Mouse (Mus musculus) sigmoid colon, adult 10 weeks (tissue): ENCODE results near the gene Olfr193. TPM values are rescaled to one million over a fixed set of nuclear protein-coding genes. Genes with fewer than 3 reads are reported as not detected.

Experiments
- polyA plus RNA-seq: library from polyadenylated mRNA; stranded (reverse); fragments of 350-450 nt; fragmentation: Illumina TruSeq; extraction: RNeasy Lipid Tissue Mini Kit (QIAGEN cat#74804); gene quantifications from one replicate; pipeline ENCODE4 v1.2.3, GENCODE M21; 2014; ENCODE audit warnings: low read depth, low replicate concordance

The Olfr193 gene
- polyA plus RNA-seq = not detected

GRCm38 (mm10) chr16:59111781-59112180, at the start of gene Olfr193:
Gene Olfr193 (minus strand): TSS chr16:59111881.

GRCm38 (mm10) chr16:59146746-59147145, 35.1 kb upstream of the Olfr193 start, which contains the start of gene Olfr195:
Gene Olfr195 (plus strand): TSS chr16:59147046.

GRCm38 (mm10) chr16:59120969-59121368, 9.3 kb upstream of the Olfr193 start, which contains the start of gene Olfr194:
Gene Olfr194 (minus strand): TSS chr16:59121069.

GRCm38 (mm10) chr16:59089722-59090121, 22.0 kb downstream of the Olfr193 start, which contains the start of gene Olfr191:
Gene Olfr191 (minus strand): TSS chr16:59089822.

GRCm38 (mm10) chr16:59077905-59078304, 33.8 kb downstream of the Olfr193 start, which contains the start of gene Olfr190:
Gene Olfr190 (minus strand): TSS chr16:59078005.

Other genes with a start within 250 kb of the Olfr193 start
- not detected for gene Olfr177, start 237.1 kb downstream of the Olfr193 start, polyA plus RNA-seq
- not detected for gene Olfr178, start 219.8 kb downstream of the Olfr193 start, polyA plus RNA-seq
- gene Olfr181, start 183.1 kb downstream of the Olfr193 start, polyA plus RNA-seq = not detected
- gene Olfr180, start 182.5 kb downstream of the Olfr193 start, polyA plus RNA-seq = not detected
- gene Olfr183, start 116.5 kb downstream of the Olfr193 start, polyA plus RNA-seq = not detected
- not detected for gene Olfr186, start 81.6 kb downstream of the Olfr193 start, polyA plus RNA-seq
- gene Olfr187, start 72.1 kb downstream of the Olfr193 start, polyA plus RNA-seq = not detected
- not detected for gene Olfr190, start 33.9 kb downstream of the Olfr193 start, polyA plus RNA-seq
- not detected for gene Olfr191, start 22.1 kb downstream of the Olfr193 start, polyA plus RNA-seq
- not detected for gene Olfr194, start 9.2 kb upstream of the Olfr193 start, polyA plus RNA-seq
- gene Olfr195, start 35.2 kb upstream of the Olfr193 start, polyA plus RNA-seq = not detected
- not detected for gene Olfr196, start 58.6 kb upstream of the Olfr193 start, polyA plus RNA-seq
- gene Olfr198, start 91.7 kb upstream of the Olfr193 start, polyA plus RNA-seq = not detected
- not detected for gene Olfr199, start 107.9 kb upstream of the Olfr193 start, polyA plus RNA-seq
- not detected for gene Olfr201, start 160.8 kb upstream of the Olfr193 start, polyA plus RNA-seq
- gene Olfr202, start 174.9 kb upstream of the Olfr193 start, polyA plus RNA-seq = not detected
- not detected for gene Olfr203, start 187.0 kb upstream of the Olfr193 start, polyA plus RNA-seq
- not detected for gene Olfr204, start 206.4 kb upstream of the Olfr193 start, polyA plus RNA-seq
- gene Olfr205, start 219.3 kb upstream of the Olfr193 start, polyA plus RNA-seq = not detected
- not detected for gene Olfr206, start 237.4 kb upstream of the Olfr193 start, polyA plus RNA-seq